Mouse (Mus musculus): ENCODE data around the gene Tmem126a. TPM values are rescaled to one million over a fixed set of nuclear protein-coding genes. Genes with fewer than 3 reads are reported as not detected.

Gene Tmem126a
- 42.4 and 48.3 TPM in 2 replicates for polyA plus RNA-seq (2015; fragmentation: Nextera tagmentation; extraction: Ambion mirVana)

GRCm38 (mm10) chr7:90456845-90457468 is at the start of gene Tmem126a:
Gene Tmem126a (minus strand): TSS chr7:90457229.

GRCm38 (mm10) chr7:90476313-90477245 is 19.6 kb upstream of the Tmem126a start, which contains the start of gene Dlg2:
Gene Dlg2 (plus strand): TSS chr7:90476672.

GRCm38 (mm10) chr7:90475793-90476312 is 18.8 kb upstream of the Tmem126a start, which contains the start of gene Tmem126b:
Gene Tmem126b (minus strand): TSS chr7:90476001.

GRCm38 (mm10) chr7:90442518-90443080 is 14.4 kb downstream of the Tmem126a start, which contains the start of gene Crebzf:
Gene Crebzf (plus strand): TSS chr7:90442729.

GRCm38 (mm10) chr7:90426020-90427001 is 30.7 kb downstream of the Tmem126a start, which contains the start of gene Ccdc89:
Gene Ccdc89 (plus strand): TSS chr7:90426577.

Other genes starting within 250 kb of the Tmem126a start
- not detected in 2 replicates for gene Ccdc83, start 191.5 kb downstream of the Tmem126a start, polyA plus RNA-seq (2015; fragmentation: Nextera tagmentation; extraction: Ambion mirVana)
- gene Sytl2, start 155.0 kb downstream of the Tmem126a start, polyA plus RNA-seq (2015; fragmentation: Nextera tagmentation; extraction: Ambion mirVana) = 0.90 and 1.7 TPM in 2 replicates
- gene Ccdc89, start 30.7 kb downstream of the Tmem126a start, polyA plus RNA-seq (2015; fragmentation: Nextera tagmentation; extraction: Ambion mirVana) = 0.10 TPM in 2 replicates
- 23.0 and 25.7 TPM in 2 replicates for gene Crebzf, start 14.5 kb downstream of the Tmem126a start, polyA plus RNA-seq (2015; fragmentation: Nextera tagmentation; extraction: Ambion mirVana)
- 12.3 and 13.7 TPM in 2 replicates for gene Tmem126b, start 18.8 kb upstream of the Tmem126a start, polyA plus RNA-seq (2015; fragmentation: Nextera tagmentation; extraction: Ambion mirVana)
- gene Dlg2, start 19.4 kb upstream of the Tmem126a start, polyA plus RNA-seq (2015; fragmentation: Nextera tagmentation; extraction: Ambion mirVana) = 0.87 and 0.93 TPM in 2 replicates

Data from spleen, postnatal 0 days (tissue).